Comparison of ENCODE assay signal across 7 mouse cellular contexts in the genomic region with DNA sequence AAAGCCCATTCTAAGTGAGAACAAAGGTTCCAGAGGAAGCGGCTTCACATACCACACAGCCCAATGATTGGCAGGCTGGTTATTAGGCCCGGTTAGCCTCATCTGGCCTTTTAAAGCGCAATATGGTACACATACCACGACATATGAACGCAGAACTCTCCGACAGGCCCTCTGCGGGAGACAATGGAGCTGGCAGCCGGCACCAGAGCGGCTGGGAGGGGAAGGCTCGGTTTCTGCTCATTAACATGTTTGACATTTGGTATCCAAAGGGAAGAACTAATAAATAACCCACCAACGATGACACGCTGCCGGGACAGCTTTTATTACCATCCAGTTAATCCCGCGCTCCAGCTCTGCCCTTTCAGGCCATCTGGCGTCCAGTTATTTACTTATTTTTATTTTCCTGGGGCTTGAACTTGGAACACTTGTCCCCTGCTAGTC.
DNase-seq lines count a peak whose midpoint lies in the region; ATAC-seq and TF ChIP-seq lines count a peak whose summit lies in the region.

No protein-coding gene starts in this region.

- TF ChIP-seq CTCF in hindbrain, postnatal 0 days (IDR thresholded peaks at IDR 0.05; ENCODE audit: low read depth), result no peak

- H3K4me2 ChIP-seq in hindbrain, postnatal 0 days (ENCODE audit: low read depth, low read length), result 0 out of 2 replicates have a peak overlapping the region, but pooled peaks have one; percentile 2
- no peak overlapping the region for H3K4me2 ChIP-seq in midbrain, embryonic 11.5 days

- DNase-seq in cerebellum, postnatal 14 days, result peak; percentile 56 to 69
- DNase-seq in embryo, embryonic 11.5 days (ENCODE audit: low read depth, low spot score), result peak; percentile 40
- DNase-seq in hindbrain, postnatal 0 days (ENCODE audit: low spot score), result peak; percentile 74
- peak; percentile 96 for DNase-seq in midbrain, embryonic 11.5 days (ENCODE audit: low spot score, missing footprints)
- no peak for DNase-seq in testis, postnatal 14 days (ENCODE audit: low spot score)
- no peak for DNase-seq in gastrocnemius, postnatal 10 days
- no peak for DNase-seq in gastrocnemius, adult 18-20 months (ENCODE audit: low spot score)

- no peak overlapping the region for H3K4me3 ChIP-seq in hindbrain, postnatal 0 days (ENCODE audit: low read length)
- no peak overlapping the region for H3K4me3 ChIP-seq in midbrain, embryonic 11.5 days (ENCODE audit: low read depth, low read length)

- H3K36me3 ChIP-seq in hindbrain, postnatal 0 days (ENCODE audit: insufficient read depth, low read length), result no peaks in the 10 kb centered on the region
- no peaks in the 10 kb centered on the region for H3K36me3 ChIP-seq in midbrain, embryonic 11.5 days (ENCODE audit: control insufficient read depth, insufficient read depth, low read length)

- H3K27ac ChIP-seq in hindbrain, postnatal 0 days, result no peak overlapping the region
- peak overlapping the region; percentile 49 for H3K27ac ChIP-seq in midbrain, embryonic 11.5 days (ENCODE audit: low read depth, low read length)

- whole genome bisulfite sequencing in hindbrain, postnatal 0 days, result 9% methylated on average over 16 of the region's 16 CpGs
- 25% methylated on average over 16 of the region's 16 CpGs for WGBS in midbrain, embryonic 11.5 days

- H3K9me3 ChIP-seq in hindbrain, postnatal 0 days (ENCODE audit: low read length), result no peaks in the 10 kb centered on the region
- no peaks in the 10 kb centered on the region for H3K9me3 ChIP-seq in midbrain, embryonic 11.5 days (ENCODE audit: control insufficient read depth, low read length)

- no peaks in the 10 kb centered on the region for H3K27me3 ChIP-seq in hindbrain, postnatal 0 days (ENCODE audit: insufficient read depth, low read length)
- H3K27me3 ChIP-seq in midbrain, embryonic 11.5 days (ENCODE audit: control insufficient read depth, insufficient read depth, low read length), result no peaks in the 10 kb centered on the region

- ATAC-seq in hindbrain, postnatal 0 days, result peak; percentile 84
- ATAC-seq in midbrain, embryonic 11.5 days (ENCODE audit: low FRiP score), result peak; percentile 93

- no peak overlapping the region for H3K9ac ChIP-seq in hindbrain, postnatal 0 days (replicated peaks; ENCODE audit: low read length)
- peak overlapping the region; percentile 41; the same call in 1 of the 2 replicates for H3K9ac ChIP-seq in midbrain, embryonic 11.5 days (ENCODE audit: low read length)

- no peaks in the 10 kb centered on the region for H3K4me1 ChIP-seq in hindbrain, postnatal 0 days (ENCODE audit: insufficient read depth, low read length)
- H3K4me1 ChIP-seq in midbrain, embryonic 11.5 days (ENCODE audit: control insufficient read depth, insufficient read depth, low read length), result peaks cover 2% of the 10 kb centered on the region; the same call in 1 of the 2 replicates

Comparison
In these comparisons a context has a peak if more than half of its experiments do, and no peak if none do; other contexts are left out.
1. DNase-seq: peak in cerebellum, postnatal 14 days (2 of 2), embryo, embryonic 11.5 days (single experiment), hindbrain, postnatal 0 days (single experiment) and midbrain, embryonic 11.5 days (single experiment); none in testis, postnatal 14 days (single experiment), gastrocnemius, postnatal 10 days (single experiment) and gastrocnemius, adult 18-20 months (single experiment).